Mouse (Mus musculus) thymus, adult 18-20 months (tissue): Measurements from ENCODE around the gene Mcf2l.

Experiments used
- DNase-seq, 2 experiments: peaks; one replicate each; pipeline ENCODE4 v3.0.0; 2022; ENCODE audit warnings: mixed read lengths in 2 of 2

Gene Mcf2l

GRCm38 (mm10) chr8:12915187-12916006, 41.8 kb downstream of the Mcf2l start:
- no peak for DNase-seq

GRCm38 (mm10) chr8:12916156-12916900, 42.7 kb downstream of the Mcf2l start:
- no peak for DNase-seq

GRCm38 (mm10) chr8:12917029-12917428, 43.4 kb downstream of the Mcf2l start:
- no peak for DNase-seq

GRCm38 (mm10) chr8:12917831-12918230, 44.2 kb downstream of the Mcf2l start:
- DNase-seq = no peak

- DNase-seq = no peak
Observed at GRCm38 (mm10) chr8:12920599-12920998, 47.0 kb downstream of the Mcf2l start.

- DNase-seq = no peak
Observed at GRCm38 (mm10) chr8:12925051-12925450, 51.4 kb downstream of the Mcf2l start.

- no peak for DNase-seq
Observed at GRCm38 (mm10) chr8:12925941-12926381, 52.4 kb downstream of the Mcf2l start.

GRCm38 (mm10) chr8:12927204-12927983, 53.8 kb downstream of the Mcf2l start:
- DNase-seq = no peak

- DNase-seq = no peak
Observed at GRCm38 (mm10) chr8:12928033-12928432, 54.4 kb downstream of the Mcf2l start.

GRCm38 (mm10) chr8:12928931-12929330, 55.3 kb downstream of the Mcf2l start:
- DNase-seq = no peak

- DNase-seq = no peak
Observed at GRCm38 (mm10) chr8:12930290-12930689, 56.7 kb downstream of the Mcf2l start.

GRCm38 (mm10) chr8:12931426-12931825, 57.8 kb downstream of the Mcf2l start:
- DNase-seq = no peak

GRCm38 (mm10) chr8:12932520-12932919, 58.9 kb downstream of the Mcf2l start:
- no peak for DNase-seq

GRCm38 (mm10) chr8:12933765-12934164, 60.2 kb downstream of the Mcf2l start:
- DNase-seq = no peak

- no peak for DNase-seq
Observed at GRCm38 (mm10) chr8:12934453-12935043, 60.9 kb downstream of the Mcf2l start.

- DNase-seq = no peak
Observed at GRCm38 (mm10) chr8:12940549-12940948, 66.9 kb downstream of the Mcf2l start.

- no peak for DNase-seq
Observed at GRCm38 (mm10) chr8:12941161-12941926, 67.7 kb downstream of the Mcf2l start.

- no peak for DNase-seq
Observed at GRCm38 (mm10) chr8:12947604-12948573, 74.3 kb downstream of the Mcf2l start.

- no peak for DNase-seq
Observed at GRCm38 (mm10) chr8:12948574-12948961, 75.0 kb downstream of the Mcf2l start.

GRCm38 (mm10) chr8:12951051-12951630, 77.5 kb downstream of the Mcf2l start:
- DNase-seq = no peak
